Mouse (Mus musculus): ENCODE measurements around the gene Serinc4.

The Serinc4 gene

DNA sequence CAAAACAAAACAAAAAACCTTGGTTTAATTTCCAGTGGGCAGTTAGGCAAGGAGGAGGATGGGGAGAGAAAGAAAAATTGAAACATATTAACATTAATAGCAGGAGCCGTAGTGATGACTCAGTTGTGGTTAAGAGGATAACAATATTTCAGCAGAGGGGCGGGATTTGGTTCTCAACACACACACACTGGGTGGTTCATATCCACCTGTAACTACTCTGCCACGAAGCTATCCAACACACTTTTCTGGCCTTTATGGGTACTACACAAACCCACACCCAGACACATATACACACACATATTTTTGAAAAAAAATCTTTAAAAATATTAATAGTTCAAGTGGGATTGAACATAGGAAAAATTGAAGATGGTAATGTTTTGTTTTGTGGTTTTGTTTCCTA, 9.6 kb downstream of the Serinc4 start:
- DNase-seq (ENCODE audit: low read depth): peak; percentile 57

DNA sequence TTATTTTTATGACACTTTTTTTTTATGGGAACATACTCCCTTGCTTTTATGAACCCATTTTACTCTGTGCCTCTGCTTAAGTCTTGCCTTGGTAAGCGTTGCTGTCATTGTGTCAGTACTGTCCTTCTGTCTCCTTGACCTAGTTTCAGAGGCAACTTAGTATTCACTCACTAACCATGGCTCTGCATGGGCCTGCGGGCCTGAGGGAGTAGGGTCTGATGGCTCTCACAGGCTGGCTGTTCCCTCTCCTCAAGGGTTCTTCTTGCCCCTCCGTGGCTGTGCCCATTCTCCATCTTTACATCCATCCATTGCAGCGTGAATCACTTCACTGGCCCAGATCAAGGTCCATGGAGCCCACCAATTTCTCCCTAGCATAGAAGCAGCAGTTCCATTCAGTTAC, 10.1 kb downstream of the Serinc4 start:
- no peak for DNase-seq (ENCODE audit: low read depth)

DNA sequence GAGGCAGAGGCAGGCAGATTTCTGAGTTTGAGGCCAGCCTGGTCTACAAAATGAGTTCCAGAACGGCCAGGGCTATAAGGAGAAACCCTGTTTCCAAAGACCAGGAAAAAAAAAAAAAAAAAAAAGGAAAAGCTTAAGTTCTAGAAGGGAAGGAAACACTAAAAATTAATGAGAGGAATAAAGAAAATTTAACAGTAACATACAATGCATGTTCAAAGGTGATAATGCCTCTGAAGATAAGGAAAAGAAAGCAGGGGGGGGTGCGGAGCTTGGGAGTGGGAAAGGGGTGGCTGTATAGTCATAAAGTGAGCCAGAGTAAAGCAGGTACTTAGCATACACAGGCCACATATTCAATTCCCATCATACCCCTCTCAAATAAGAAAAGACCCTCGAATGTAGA, 11.5 kb downstream of the Serinc4 start:
- DNase-seq (ENCODE audit: low read depth): no peak

GRCm38 (mm10) chr2:121444178-121444577, 12.4 kb downstream of the Serinc4 start, which contains the start of gene Ell3:
TSS of gene Ell3 (minus strand) at chr2:121444278.
- no peak for DNase-seq (ENCODE audit: low read depth)

GRCm38 (mm10) chr2:121443068-121443349, 13.6 kb downstream of the Serinc4 start:
- DNase-seq (ENCODE audit: low read depth): no peak

DNA sequence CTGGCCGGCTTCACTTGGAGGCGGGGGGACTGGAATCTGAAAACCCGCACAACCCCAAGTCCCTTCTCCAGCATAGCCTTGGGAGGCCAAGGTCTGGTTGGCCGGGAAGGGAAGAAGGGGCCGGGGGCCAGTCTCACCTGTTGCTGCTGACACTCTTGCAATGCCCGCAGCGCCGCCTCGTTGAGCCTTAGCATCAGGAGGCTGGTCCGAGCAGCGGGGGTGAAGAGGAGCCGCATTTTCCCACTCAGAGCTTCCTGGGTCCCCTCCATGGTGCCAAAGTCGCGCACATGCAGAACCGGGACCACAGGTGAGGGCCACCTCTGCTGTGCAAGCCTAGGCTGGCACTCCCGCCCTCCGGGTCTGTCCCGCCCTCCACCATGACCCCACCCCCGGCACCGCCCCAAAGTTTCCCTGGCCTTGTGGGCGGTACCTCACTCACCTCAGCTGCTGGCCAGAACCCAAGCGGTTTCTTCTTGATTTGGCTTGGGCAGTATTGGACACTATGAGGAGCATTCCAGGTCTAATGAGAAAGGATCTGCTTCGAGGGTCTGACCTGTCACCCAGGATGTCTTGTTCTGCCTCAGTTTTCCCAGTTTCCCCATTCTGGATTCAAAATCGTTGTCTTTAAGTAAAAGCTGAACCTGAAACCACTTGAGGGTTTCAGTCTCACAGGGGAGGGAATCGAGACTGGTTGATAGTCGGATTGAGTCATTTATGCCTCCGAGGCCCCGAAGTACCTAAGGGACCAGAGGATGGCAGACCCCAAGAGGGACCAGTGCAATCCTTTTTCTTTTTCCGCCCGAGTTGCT, 14.1 kb downstream of the Serinc4 start:
- peak; percentile 92 for DNase-seq (ENCODE audit: low read depth)

DNA sequence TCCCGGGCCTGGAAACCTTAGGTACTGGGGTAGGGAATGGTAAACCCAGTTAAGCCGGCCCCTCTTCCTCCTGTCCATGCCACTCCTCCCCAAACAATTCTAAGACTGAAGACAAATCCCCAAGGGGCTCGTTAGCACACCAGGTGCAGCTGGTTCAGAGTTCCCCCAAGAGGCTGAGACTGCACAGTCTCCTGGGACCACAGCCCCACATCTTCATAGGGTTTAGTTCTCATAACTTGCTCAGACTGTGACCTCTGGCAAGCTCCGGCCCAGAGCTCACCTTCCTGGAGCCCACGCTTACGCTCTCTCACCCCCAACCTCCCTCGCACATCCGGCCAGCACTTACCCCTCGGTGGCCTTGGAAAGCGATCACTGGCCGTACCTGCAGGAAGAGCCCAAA, 14.8 kb downstream of the Serinc4 start:
- no peak for DNase-seq (ENCODE audit: low read depth)

- no peak for DNase-seq (ENCODE audit: low read depth)
Observed at GRCm38 (mm10) chr2:121440834-121441605, 15.6 kb downstream of the Serinc4 start.

DNA sequence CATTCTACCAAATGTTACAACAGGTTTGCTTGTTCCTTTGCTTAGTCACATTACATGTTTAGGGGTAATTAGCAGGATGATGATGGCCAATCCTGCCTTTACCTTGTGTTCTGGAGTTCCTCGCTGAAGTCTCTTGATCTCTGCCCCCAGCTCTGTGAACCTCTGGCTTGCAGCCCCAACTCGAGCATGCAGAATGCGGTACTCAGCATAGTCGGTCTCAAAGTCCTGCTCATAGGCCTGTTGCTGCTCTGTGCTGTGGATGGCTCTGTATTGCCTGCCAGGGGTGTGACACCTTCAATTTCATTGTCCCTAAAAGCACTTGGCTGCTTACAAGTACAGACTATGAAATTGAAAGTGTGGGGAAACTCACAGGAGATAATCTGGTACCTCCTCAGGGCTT, 16.8 kb downstream of the Serinc4 start:
- DNase-seq (ENCODE audit: low read depth): no peak

DNA sequence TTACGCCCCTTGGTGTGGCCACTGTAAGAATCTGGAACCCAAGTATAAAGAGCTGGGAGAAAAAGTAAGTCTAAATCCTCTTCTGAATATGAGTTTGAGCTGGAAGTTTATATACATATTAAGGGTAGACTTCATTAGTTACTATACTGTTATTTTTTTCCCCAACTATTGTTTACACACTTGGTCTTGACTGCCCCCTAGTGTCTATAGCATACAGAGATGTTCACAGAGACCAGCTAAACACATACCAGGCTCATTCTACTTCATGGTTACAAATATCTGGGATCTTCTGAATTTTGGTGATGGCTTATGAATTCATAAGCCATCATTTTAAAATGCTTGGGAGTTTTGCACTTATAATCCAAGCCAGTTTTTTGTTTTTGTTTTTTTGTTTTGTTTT, 21.7 kb downstream of the Serinc4 start:
- peak; percentile 80 for DNase-seq (ENCODE audit: low read depth)

- no peak for DNase-seq (ENCODE audit: low read depth)
Observed at GRCm38 (mm10) chr2:121425890-121426289, 30.7 kb downstream of the Serinc4 start.

DNA sequence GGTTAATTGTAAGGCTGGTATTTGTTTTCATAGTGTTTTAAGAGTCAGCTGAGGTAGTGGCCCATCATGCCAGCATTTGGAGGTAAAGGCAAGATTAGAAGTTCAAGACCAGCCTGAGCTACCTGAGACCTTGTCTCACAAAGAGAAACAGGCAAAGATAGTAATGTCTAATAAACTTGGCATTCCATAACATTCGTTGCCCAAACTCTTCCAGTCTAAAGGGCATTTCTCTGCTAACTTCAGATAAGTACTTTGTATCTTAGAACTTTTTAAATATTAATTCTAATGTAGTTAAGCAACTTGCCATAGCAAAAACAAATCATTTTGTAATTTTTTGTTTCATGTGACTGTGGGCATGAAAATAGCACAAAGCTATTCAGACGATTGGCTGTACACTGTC, 33.4 kb downstream of the Serinc4 start:
- DNase-seq (ENCODE audit: low read depth): no peak

- DNase-seq (ENCODE audit: low read depth): no peak
Observed at GRCm38 (mm10) chr2:121418476-121418875, 38.1 kb downstream of the Serinc4 start.

DNA sequence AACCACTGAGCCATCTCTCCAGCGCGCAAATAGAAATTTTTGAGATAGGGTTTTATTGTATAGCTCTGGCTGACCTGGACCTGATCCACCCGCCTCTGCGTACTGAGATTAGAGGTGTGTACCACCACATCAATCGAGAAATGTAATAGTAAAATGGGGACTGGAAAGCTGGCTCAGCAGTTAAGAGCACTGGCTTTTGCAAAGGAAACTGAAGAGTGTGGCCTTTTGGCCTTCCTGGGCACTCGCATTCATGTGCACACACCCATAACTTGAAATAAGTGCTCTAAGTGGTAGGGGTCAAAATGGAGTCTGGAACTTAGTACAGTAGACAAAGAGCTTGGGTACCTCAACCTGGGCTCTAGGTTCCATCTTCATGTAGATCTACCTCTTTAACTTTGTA, 40.2 kb downstream of the Serinc4 start:
- peak; percentile 61 for DNase-seq (ENCODE audit: low read depth)

- no peak for DNase-seq (ENCODE audit: low read depth)
Observed at GRCm38 (mm10) chr2:121415591-121415990, 41.0 kb downstream of the Serinc4 start.

DNA sequence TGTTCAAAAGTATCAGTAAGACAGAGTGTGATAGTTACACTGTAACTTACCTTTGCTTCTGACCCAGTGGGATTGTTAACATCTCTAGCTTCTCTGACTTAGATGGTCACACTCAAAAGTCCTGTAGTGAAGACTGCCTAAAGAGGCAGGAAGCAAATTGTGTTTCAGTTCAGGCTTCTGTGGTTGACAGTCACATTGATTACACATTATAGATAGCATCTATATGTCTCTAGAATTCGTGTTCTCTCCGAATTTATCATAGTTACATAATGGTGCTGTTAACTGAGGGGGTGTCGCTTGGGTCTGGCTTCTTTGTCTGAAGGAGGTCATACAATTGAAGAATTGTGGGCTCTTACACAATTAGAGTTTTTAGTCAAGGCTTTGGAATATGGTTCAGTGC, 41.5 kb downstream of the Serinc4 start:
- peak; percentile 63 for DNase-seq (ENCODE audit: low read depth)

DNA sequence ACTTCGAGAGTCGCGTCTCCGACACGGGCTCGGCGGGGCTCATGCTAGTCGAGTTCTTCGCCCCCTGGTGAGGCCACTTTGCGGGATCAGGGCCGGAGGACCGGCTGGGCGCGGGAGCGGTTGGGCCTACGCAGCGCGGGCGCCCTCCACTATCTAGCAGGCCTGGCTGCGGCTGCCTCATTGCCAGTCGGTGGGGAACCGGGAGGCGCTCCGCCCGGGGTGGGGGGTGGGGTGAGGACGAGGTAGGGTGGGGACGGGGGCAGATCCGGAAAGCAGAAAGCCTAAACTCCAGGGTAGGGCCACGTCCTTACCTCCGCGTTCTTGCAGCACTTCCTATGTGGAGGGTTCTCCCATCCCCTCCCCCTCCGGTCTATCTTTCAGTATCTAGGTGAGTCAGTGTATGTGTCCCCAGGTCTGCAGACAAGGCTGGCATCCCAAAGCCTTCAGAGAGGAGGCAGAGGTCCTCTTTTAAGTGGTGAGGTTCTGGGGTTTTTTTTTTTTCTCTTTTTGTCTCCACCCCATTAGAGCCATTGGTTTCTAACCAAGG, 42.4 kb downstream of the Serinc4 start:
- peak; percentile 88 for DNase-seq (ENCODE audit: low read depth)

- peak; percentile 93 for DNase-seq (ENCODE audit: low read depth)
Observed at GRCm38 (mm10) chr2:121413387-121414042, 43.1 kb downstream of the Serinc4 start, which contains the start of the genes Pdia3 and Catsper2. TSS of gene Pdia3 (plus strand) at chr2:121413775. TSS of gene Catsper2 (minus strand) at chr2:121413792.

GRCm38 (mm10) chr2:121412843-121413386, 43.7 kb downstream of the Serinc4 start:
- DNase-seq (ENCODE audit: low read depth): no peak

DNA sequence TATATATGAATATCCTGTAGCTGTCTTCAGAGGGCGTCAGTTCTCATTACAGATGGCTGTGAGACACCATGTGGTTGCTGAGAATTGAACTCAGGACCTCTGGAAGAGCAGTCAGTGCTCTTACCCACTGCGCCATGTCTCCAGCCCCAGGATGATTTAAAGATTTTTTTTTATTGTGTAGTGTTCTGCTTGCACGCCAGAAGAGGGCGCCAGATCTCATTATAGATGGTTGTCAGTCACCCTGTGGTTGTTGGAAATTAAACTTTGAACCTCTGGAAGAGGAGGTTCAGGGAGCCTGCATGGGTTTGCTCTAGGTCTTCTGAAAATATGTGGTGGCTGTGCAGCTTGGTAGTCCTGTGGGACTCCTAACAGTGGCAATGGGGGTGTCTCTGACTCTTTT, 48.4 kb downstream of the Serinc4 start:
- DNase-seq (ENCODE audit: low read depth): peak; percentile 89

GRCm38 (mm10) chr2:121403296-121403695, 53.3 kb downstream of the Serinc4 start:
- no peak for DNase-seq (ENCODE audit: low read depth)

- DNase-seq (ENCODE audit: low read depth): peak; percentile 91
Observed at GRCm38 (mm10) chr2:121396624-121397023, 60.0 kb downstream of the Serinc4 start.
